Mouse (Mus musculus) CD4-positive, CD25-positive, alpha-beta regulatory T cell, adult 4 months (primary cell): ENCODE measurements around the gene Csn1s2b. TPM values are rescaled to one million over a fixed set of nuclear protein-coding genes. Genes with fewer than 3 reads are reported as not detected.
"Not testable (repeated sequence)": the region's sequence is repeated elsewhere in the genome, so short reads cannot be mapped to it uniquely, and the experiment has no call there.

Experiments
- ATAC-seq: one replicate; pipeline ENCODE4 v1.8.0; 2017
- polyA plus RNA-seq, 2 experiments: library from polyadenylated mRNA; unstranded; fragments of 100-300 nt; shearing (Covaris generic); gene quantifications; one replicate each; pipeline ENCODE4 v1.2.1; 2017

Csn1s2b gene
- polyA plus RNA-seq = under 1 TPM in 1 of 2 experiments, not detected in 1; 0.40 TPM

DNA sequence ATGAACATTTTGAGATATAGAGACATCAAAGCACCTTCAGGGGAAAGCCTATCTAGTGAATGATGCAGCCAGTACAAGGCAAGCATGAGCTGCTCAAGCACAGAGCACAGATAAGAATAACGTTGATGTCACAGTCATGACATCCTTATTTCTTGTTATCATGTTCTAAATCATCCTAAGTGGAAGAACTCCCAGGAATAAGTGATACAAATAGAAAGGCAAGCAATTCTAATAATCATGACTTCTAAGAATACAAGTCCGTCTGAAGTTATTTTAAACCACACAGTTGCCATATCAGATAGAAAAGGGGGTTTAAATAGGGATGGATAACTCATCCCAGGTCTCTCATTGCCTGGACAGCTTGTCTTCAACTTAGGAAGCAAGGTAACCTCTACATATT, at the start of gene Csn1s2b:
Gene Csn1s2b, plus strand, starts transcription at position 301 of the 400 bp plus-strand sequence.
- ATAC-seq = no peak

DNA sequence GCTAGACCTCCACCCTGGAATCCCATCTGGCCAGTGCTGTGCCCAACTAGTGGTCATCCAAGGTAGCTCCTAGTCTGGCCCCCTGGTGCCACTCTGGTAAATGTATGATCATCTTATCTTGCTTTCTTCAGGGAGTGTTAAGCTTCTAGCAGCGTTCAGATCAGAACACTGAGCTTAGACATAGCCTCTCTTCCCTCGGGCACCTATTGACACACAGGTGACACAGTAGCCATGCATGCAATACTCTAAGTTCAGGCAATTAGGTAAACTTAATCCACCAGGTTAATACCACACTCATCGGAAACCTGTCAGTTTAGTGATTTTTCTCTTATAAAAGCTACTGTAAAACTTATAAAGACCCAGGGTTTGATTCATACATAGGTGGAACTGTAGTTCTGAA, 43.3 kb upstream of the Csn1s2b start:
- ATAC-seq = no peak

DNA sequence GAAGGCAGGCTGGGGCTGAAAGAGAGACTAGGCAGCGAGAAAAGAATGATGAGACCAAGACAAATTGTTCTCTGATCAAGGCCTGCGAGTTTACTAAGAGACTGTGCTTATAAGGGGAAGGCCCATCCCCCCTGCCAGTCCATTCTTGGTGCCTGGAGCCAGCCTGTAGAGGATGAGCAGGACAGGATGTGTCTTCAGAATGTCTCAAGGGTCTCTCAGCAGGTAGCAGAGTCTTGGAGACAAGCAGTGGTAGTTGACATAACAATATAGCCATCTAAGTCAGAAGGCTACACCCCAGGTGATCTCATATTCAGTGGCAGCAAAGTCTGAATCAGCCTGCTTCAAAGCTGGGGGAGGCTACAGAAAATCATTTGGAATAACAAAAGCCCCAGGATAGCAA, 35.7 kb upstream of the Csn1s2b start:
- ATAC-seq = not testable (repeated sequence)

DNA sequence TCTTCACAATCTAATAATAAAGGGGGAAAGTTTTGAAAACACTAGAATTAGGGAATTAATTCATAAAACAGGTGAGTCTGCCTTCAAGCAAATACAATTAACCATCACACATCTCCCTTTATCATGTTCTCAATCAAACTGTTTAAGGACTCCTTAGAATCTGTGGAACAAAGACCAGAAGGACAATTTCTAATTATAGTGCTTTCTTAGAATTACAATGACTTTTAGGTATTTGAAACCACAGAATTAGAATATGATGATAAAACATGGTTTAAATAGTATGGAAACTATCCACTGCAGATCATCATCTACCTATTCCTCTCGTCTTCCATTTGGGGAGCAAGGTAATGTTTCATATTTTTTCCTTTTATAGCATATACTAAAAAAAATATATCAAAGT, 33.6 kb upstream of the Csn1s2b start, which contains the start of gene Csn1s2a:
Gene Csn1s2a, plus strand, starts transcription at position 301 of the 400 bp plus-strand sequence.
- no peak for ATAC-seq

DNA sequence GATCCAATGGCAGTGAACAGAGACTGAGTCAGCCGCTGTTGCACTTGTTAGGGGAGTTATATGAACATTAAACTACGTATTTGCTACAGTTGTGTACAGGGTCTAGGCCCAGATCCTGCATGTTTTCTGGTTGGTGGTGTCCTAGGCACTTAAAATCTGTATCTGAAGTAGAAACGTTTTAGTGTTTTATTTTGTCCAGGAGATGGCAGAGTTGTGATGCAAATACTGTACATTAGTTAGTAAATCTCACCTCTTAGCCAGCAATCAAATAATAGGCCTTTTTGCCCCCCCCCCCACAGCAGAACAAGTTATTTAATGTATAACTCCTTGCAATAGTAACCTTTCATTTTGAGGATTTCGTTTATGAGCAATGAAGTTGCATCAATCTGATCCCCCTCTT, 25.2 kb upstream of the Csn1s2b start:
- ATAC-seq = no peak

DNA sequence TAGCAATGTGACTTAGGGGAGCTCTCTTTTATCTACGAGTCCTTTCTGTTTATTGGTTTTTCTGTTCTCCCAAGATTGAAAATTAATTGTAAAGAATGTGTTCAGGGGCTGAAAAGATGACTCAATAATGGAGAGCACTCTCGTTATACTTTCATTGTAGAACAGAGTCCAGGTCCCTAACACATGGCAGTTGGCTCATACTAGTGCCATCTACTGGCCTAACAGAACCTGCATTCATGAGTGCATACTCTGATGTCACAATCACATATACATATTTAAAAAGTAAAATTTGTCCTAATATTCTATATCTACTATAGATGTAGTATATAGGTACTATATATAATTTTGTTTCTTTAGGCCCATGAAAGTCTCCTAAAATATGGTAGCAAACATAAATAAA, 1.4 kb downstream of the Csn1s2b start:
- no peak for ATAC-seq

DNA sequence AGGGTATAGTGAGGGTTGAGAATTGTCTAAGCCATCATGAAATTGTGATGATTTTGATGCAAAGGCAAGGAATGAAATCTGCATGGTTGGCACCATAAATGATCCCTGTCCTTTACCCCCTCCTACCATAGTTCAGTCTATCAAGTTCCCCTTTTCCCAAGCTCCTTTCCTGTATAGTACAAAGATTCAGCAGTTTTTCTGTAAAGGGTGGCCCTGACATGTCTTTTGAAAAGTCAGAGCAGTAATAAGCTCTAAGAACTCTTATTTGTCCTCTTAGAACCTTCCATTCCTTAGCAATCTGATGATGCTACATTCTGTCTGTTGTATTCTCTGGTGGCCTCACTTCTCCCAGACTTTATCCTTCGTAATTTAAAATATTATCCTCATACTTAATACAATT, 17.5 kb downstream of the Csn1s2b start, which contains the start of gene Prr27:
Gene Prr27, plus strand, starts transcription at position 301 of the 400 bp plus-strand sequence.
- ATAC-seq = no peak

DNA sequence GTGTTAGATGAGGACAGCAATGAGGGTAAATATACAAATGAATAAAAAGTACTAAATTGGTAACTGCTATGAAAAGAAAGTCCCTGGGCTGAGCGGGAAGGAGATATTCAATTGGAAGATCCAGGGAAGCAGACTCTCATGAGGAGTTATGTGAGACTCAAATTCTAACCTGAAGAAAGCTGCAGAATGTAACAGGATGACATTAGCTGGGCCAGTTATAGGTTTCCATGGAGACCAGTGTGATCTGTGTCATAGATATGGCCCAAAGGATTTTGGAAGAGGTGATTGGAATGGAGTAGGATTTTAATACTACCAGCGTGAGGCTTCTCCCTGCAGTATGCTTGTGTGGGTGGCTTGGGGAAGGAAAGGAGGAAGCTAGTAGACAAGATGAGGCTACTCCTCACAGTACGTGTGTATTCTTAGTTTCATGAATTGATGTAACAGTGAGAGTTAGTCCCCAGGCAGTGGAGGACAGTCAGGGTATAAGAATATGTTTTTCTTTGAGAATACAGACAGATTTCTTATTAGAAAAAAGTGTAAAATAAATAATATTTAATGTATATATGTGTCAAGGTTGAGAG, 47.3 kb downstream of the Csn1s2b start:
- ATAC-seq = no peak

DNA sequence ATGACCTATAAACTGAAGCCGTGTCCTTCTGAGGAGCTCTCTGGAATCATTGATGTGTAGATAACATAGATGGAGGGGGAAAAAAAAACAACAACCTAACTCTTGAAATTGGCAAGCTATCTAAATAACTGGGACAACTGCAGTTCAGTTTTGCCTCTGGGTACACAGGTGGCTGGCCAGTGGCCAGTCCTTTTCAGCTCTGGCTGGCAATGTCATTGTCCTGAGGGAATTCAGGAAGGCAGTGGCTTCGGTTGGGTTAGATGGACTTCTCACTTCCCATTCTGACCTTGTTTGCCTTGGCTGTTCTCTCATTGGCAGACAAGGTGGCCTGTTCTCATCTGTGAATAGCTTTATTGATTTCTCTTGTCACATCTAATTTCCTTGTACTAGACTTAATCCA, 62.2 kb downstream of the Csn1s2b start:
- ATAC-seq = no peak

DNA sequence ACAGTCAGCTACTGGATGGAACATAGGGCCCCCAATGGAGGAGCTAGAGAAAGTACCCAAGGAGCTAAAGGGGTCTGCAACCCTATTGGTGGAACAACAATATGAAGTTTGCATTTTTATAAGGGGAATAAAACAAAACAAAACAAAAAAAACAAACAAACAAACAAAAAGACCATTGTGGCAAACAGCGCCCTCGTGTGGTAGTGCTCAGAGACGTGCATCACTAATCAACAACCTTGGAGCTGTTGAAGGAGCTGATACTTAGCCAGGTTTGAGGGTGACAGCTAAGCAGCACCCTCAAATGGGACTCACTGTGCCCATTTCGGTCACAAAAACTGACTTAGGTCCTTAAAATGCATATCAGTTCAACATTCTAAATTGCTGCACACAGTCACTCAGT, 63.5 kb downstream of the Csn1s2b start:
- ATAC-seq = no peak

Other genes starting within 250 kb of the Csn1s2b start
- not detected for gene Sult1d1, start 239.1 kb upstream of the Csn1s2b start, polyA plus RNA-seq
- gene Sult1e1, start 216.5 kb upstream of the Csn1s2b start, polyA plus RNA-seq = not detected
- gene Csn1s1, start 141.9 kb upstream of the Csn1s2b start, polyA plus RNA-seq = not detected
- not detected for gene Csn2, start 108.5 kb upstream of the Csn1s2b start, polyA plus RNA-seq
- gene Csn1s2a, start 33.5 kb upstream of the Csn1s2b start, polyA plus RNA-seq = not detected
- gene Prr27, start 17.6 kb downstream of the Csn1s2b start, polyA plus RNA-seq = not detected
- not detected for gene Odam, start 76.9 kb downstream of the Csn1s2b start, polyA plus RNA-seq
- not detected for gene Csn3, start 117.5 kb downstream of the Csn1s2b start, polyA plus RNA-seq
- not detected for gene 2310003L06Rik, start 161.4 kb downstream of the Csn1s2b start, polyA plus RNA-seq
- not detected for gene Gm28434, start 161.4 kb downstream of the Csn1s2b start, polyA plus RNA-seq
- gene Cabs1, start 171.4 kb downstream of the Csn1s2b start, polyA plus RNA-seq = not detected
- not detected for gene Smr3a, start 194.5 kb downstream of the Csn1s2b start, polyA plus RNA-seq